Mouse (Mus musculus): ENCODE data around the gene Tmppe.
A peak's percentile ranks its signal among the peaks of the same experiment; 100 is the strongest.
"Not testable (repeated sequence)": the region's sequence is repeated elsewhere in the genome, so short reads cannot be mapped to it uniquely, and the experiment has no call there.

Gene Tmppe

GRCm38 (mm10) chr9:114400949-114401684, at the start of gene Tmppe, which contains the start of gene Glb1:
Gene Tmppe, plus strand, starts transcription at chr9:114401105.
Gene Glb1, plus strand, starts transcription at chr9:114401076.
- DNase-seq (ENCODE audit: low read depth, low spot score): peak; percentile 93

GRCm38 (mm10) chr9:114367783-114368470, 33.0 kb upstream of the Tmppe start:
- DNase-seq (ENCODE audit: low read depth, low spot score): peak; percentile 84

GRCm38 (mm10) chr9:114368471-114368858, 32.4 kb upstream of the Tmppe start:
- DNase-seq (ENCODE audit: low read depth, low spot score): no peak

GRCm38 (mm10) chr9:114369389-114369788, 31.5 kb upstream of the Tmppe start:
- not testable (repeated sequence) for DNase-seq (ENCODE audit: low read depth, low spot score)

DNA sequence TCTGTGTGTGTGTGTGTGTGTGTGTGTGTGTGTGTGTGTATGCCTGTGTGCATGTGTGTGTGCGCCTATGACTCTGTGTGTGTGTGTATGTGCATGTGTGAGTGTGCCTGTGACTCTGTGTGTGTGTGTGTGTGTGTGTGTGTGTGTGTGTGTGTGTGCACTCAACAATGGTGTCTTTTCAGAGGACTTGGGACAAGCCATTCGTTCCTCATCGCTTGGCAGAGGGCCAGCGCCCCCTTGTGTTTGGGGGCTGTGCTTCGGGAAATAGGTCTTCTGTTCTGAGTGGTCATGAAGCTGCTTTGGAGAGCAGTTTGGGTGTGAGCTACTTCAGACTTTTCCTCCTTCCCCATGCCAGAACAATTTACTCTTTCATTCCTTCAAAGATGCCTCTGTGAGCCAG, 29.2 kb upstream of the Tmppe start:
- DNase-seq (ENCODE audit: low read depth, low spot score): peak; percentile 58

DNA sequence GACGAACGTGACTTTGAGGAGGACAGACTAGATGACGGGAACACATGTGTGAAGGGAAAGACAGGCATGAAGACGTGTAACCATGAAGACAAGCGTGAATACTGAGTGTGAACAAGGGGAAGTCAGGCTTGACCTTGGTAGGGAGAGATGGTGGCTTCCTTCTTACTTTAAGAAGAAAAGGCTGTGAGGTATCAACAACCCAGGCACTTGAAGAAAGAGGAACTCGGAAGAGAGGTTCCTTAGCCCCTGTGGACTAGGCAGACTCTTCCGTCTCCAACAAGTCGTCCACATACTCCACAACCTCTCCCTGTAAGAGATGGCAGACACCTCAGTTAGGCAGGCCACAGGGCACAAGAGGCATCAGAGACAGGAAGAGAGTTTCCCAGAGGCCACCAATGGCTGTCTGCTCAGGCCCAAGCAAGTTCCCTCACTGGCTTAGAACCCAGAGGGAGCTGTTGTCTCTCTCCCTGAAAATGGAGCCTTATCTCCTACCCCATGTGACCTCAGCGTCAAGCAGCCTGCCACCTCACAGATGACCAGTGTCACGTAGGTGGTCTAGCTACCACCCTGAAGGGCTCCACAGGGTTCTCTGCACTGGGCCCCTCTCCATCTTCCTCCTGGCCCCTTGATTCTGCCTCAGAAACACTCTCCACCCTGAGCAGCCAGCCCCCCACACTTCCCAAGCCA, 25.5 kb upstream of the Tmppe start:
- DNase-seq (ENCODE audit: low read depth, low spot score): no peak

- DNase-seq (ENCODE audit: low read depth, low spot score): no peak
Measured at GRCm38 (mm10) chr9:114377168-114377567, 23.7 kb upstream of the Tmppe start.

DNA sequence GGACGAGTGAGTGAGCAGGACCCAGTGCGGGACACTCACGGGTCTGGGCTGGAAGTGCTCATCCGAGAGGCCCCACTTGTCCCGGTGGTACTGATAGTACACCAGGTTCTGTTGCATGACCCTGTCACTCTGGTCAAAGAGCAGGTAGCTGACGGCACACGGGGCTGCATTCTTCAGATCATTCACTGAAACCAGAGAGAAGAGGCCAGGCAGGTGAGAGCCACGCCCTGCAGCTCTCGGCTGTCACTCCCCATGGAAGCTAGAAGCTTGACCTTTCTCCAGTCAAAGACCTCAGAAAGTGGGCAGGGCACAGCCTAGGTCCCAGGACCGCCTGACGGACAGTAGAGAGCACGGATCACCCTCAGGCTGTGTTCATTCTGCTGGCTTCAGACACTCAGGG, 21.0 kb upstream of the Tmppe start:
- DNase-seq (ENCODE audit: low read depth, low spot score): peak; percentile 45

DNA sequence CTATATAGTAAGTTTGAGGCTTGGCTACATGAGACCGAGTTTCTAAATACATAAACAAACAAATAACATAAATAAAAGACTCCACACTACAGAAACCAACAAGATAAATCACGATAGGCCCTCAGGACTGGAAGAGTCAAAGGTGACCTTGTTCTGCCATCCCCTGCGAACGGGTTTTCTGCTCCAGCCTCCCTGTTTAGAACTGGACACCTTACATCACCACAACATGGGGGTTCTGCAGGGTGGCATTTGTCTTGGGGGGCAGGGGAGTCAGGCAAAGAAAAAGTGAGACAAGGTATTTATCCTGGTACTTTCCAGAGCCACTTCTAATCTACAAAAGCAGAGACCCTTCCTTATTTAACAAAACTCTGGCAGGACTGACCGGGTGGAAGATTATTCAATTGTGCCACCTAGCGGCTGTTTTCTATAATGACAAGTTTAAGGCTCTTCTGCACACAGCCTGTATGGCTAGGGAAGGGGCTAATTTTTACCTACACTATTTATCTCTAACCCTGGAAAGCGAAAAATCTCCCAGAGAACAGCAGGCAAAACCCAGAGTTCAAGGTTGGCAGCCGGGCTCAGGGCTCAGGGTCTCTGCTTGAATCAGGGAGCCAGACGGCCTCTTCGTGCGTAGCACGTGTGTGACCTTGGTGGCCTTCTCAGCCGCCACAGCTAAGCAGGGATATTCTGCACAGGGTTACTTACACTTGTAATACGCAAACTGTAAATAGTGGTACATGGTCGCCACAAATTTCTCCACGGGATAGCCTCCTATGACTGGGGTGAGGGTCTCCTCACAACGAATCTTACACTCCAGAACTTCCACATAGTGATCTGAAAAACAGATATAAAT, 19.8 kb upstream of the Tmppe start:
- DNase-seq (ENCODE audit: low read depth, low spot score): peak; percentile 62

DNA sequence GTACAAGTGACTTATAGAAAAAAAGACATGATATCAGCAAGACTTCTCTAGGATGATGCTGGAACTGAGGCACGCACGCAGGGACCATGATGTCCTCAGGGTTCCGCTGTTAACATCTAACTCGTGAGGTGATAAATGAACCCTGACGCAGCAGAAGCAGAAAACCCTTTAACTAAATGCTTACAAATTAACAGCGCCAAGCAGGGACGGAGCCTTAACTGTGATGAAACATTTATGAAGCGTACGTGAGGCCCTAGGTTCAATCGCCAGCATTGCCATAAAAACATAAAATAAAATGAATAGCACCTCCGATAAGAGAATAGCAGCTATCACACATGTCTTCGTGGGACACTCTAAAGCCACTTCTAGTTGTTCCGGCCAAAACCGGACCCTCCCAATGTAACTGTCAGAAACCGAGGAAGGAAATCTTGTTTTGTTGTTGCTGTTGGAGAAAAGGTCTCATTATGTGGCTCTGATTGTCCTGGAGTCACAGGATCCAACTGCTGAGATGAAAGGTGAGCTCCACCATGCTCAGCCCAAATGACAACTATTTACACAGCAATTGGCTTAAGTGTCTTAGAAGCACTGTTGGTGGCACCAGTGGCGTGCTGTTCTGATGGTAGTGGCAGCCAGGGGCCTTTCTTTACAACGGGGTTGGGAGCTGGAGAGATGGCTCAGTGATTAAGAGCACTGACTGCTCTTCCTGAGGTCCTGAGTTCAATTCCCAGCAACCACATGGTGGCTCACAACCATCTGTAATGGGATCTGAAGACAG, 17.8 kb upstream of the Tmppe start:
- DNase-seq (ENCODE audit: low read depth, low spot score): no peak

GRCm38 (mm10) chr9:114384691-114385090, 16.2 kb upstream of the Tmppe start:
- peak; percentile 64 for DNase-seq (ENCODE audit: low read depth, low spot score)

DNA sequence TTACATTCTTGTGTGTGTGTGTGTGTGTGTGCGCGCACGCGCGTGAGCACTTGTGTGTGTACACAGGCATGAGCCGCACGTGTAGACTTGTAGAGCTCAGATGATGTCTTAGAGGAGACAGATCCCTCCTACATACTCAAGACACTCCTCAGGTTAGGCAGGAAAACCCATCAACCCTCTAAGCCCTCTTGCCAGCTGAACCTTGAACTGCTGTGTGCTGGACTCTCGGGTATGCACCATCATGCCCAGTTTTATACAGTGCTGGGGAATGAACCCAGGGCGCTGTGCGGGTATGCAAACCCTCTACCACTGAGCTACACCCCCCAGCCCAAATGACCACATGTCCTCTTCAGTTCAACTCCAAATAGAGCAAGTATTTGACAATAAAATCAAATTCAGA, 15.7 kb upstream of the Tmppe start:
- DNase-seq (ENCODE audit: low read depth, low spot score): no peak

GRCm38 (mm10) chr9:114387086-114387485, 13.8 kb upstream of the Tmppe start:
- DNase-seq (ENCODE audit: low read depth, low spot score): no peak

GRCm38 (mm10) chr9:114388288-114388687, 12.6 kb upstream of the Tmppe start:
- no peak for DNase-seq (ENCODE audit: low read depth, low spot score)

DNA sequence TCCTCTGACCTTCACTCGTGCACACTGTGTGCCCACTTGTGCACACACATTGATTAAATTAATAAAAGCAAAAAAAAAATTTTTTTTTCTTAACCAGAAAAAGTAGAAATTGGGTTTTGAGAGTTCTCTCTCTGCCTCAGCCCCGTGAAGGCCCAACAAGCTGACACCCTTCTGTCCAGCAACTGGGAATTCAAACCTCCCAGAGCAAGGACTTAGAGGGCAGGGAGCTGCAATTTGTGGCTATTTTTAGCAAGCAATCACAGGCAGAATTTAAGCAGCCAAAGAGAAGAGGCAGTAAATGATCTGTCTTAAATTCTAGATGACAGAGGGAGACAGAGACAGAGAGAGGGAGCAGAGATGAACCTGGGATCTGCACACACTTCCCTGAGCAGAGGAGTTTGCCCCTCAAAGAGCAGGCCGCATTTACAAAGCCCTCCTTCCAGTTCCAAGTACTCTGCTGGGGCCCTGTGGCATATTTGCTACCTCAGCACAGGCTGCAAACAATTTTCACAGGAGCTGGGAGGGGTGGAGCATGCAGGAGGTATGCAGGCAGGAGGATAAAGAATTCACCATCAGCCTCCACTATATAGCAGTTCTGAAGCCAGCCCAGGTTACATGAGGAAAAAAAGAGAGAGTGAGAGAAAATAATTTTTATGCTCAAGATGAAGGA, 12.1 kb upstream of the Tmppe start:
- no peak for DNase-seq (ENCODE audit: low read depth, low spot score)

GRCm38 (mm10) chr9:114389371-114389904, 11.5 kb upstream of the Tmppe start:
- peak; percentile 80 for DNase-seq (ENCODE audit: low read depth, low spot score)

DNA sequence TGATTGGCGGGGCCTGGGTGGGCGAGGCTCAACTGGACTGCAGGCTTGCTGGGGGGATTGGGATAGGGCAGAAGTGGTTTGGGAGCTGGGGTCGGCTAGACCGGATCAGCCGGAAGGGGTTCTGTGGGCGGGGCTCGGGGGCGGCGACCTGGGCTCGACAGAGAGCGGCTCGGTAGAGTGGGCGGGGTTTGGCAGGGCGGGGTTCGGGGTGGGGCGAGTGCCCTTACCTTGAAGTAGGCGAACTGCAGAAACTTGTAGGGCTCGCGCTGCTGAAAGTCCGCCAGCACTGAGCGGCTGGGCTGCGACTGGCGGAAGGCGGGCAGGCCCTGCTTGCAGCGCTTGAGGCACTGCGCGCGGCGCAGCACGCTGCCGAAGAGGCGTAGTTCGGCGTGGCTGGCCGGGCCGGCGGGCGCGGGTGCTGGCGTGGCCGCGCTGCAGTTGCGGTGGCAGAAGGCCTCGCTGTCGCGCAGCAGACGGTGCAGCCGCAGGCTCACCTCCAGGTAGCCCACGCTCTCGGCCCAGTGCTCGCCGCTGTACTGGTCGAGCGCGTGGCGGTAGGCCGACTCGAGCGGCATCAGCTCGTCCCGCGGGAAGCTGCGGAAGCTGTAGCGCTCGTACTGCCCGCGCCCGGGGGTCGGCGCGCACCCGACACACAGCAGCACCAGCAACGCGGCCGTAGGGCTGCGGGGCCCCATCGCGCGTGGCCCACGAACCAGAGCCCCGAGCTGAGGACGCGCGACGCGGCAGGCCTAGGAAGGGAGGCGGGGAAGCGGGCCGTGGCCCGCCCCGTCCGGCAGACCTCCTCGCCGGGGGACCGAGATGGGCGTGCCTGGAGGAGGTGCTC, 10.8 kb upstream of the Tmppe start, which contains the start of gene Crtap:
Gene Crtap (minus strand): TSS at position 771 of the 844 bp plus-strand sequence.
- DNase-seq (ENCODE audit: low read depth, low spot score): peak; percentile 90

GRCm38 (mm10) chr9:114390749-114391075, 10.2 kb upstream of the Tmppe start:
- DNase-seq (ENCODE audit: low read depth, low spot score): peak; percentile 75

DNA sequence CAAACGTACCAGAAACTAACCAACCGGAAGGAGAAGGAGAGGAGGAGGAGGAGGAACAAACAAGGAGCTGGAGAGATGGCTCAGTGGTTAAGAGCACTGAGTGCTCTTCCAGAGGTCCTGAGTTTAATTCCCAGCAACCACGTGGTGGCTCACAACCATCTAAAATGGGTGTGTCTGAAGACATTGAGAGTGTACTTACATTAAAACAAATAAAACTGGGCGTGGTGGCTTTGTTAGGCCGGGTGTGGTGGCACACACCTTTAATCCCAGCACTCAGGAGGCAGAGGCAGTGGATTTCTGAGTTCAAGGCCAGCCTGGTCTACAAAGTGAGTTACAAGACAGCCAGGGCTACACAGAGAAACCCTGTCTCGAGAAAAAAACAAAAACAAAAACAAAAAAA, 6.8 kb upstream of the Tmppe start:
- DNase-seq (ENCODE audit: low read depth, low spot score): peak; percentile 85
